Mouse (Mus musculus) midbrain, embryonic 16.5 days (tissue): ENCODE measurements around the gene Eif4ebp2. TPM values are rescaled to one million over a fixed set of nuclear protein-coding genes. Genes with fewer than 3 reads are reported as not detected.

Experiments
- ATAC-seq: fragments of 200-750 bp; cut with Nextera tagmentation; 2 replicates; pipeline ENCODE4 v1.8.0; 2017; ENCODE audit warnings: moderate TSS enrichment
- H3K27ac ChIP-seq: fragments of 300-500 bp; sonication (generic); 2 replicates; pipeline ENCODE4 v1.5.1; 2014; ENCODE audit warnings: mild to moderate bottlenecking, low read length, mixed read lengths
- H3K27me3 ChIP-seq: fragments of 300-500 bp; sonication (generic); 2 replicates; pipeline ENCODE4 v1.6.1; 2014; ENCODE audit warnings: low read depth, low read length, mixed read lengths; ENCODE audit not compliant: control insufficient read depth, insufficient read depth
- H3K36me3 ChIP-seq: fragments of 300-500 bp; sonication (generic); 2 replicates; pipeline ENCODE4 v1.6.1; 2014; ENCODE audit warnings: mild to moderate bottlenecking, low read length, moderate library complexity, mixed read lengths; ENCODE audit not compliant: control insufficient read depth, insufficient read depth
- H3K4me1 ChIP-seq: fragments of 300-500 bp; sonication (generic); 2 replicates; pipeline ENCODE4 v1.6.1; 2014; ENCODE audit warnings: mild to moderate bottlenecking, low read length, mixed read lengths; ENCODE audit not compliant: control insufficient read depth, insufficient read depth
- H3K4me2 ChIP-seq: fragments of 300-500 bp; sonication (generic); 2 replicates; pipeline ENCODE4 v1.6.1; 2014; ENCODE audit warnings: mild to moderate bottlenecking, low read length, mixed read lengths
- H3K4me3 ChIP-seq: fragments of 300-500 bp; sonication (generic); 2 replicates; pipeline ENCODE4 v1.5.1; 2014; ENCODE audit warnings: low read depth, mild to moderate bottlenecking, low read length, moderate library complexity, mixed read lengths
- H3K9ac ChIP-seq: fragments of 300-500 bp; sonication (generic); 2 replicates; pipeline ENCODE4 v1.6.1; 2014; ENCODE audit warnings: low read depth, low read length, mixed read lengths
- H3K9me3 ChIP-seq: fragments of 300-500 bp; sonication (generic); replicated peaks from 2 replicates; pipeline ENCODE4 v1.6.1; 2014; ENCODE audit warnings: mild to moderate bottlenecking, low read length, mixed read lengths; ENCODE audit not compliant: control insufficient read depth, poor library complexity, severe bottlenecking
- WGBS: fragments of 180-500 bp; shearing (Covaris S2); extraction: QIAGEN DNeasy Blood & Tissue Kit; methylation state at CpG from one replicate; pipeline ENCODE4 v1.1.7; 2014; 5-methylcytosine and 5-hydroxymethylcytosine counted together
- polyA plus RNA-seq: library from polyadenylated mRNA; unstranded; fragments of >200 nt; fragmentation: Nextera tagmentation; extraction: Ambion mirVana; gene quantifications from 2 replicates; pipeline ENCODE4 v1.2.1, GENCODE M21; 2015

Gene Eif4ebp2
- polyA plus RNA-seq, 1 experiment from 2014 or later, result 36.9 TPM

DNA sequence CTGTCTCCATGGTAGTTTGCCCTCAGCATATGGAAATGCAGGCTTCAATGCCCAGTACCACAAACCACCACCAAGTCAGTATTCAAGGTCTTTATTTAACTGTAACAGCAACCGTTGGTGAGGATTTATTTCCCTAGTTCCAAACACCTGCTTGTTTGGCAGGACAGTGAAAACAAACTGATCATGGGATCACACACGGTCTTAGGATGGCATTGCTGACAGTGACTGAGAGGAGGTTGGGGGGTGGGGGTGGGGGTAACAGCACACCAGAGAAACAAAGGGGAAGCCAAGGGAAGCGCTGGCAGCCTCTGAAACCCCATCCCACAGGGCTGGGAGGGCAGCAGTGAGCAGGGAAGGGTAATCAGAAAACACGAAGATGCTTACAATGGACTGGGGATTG lies 24.0 kb downstream of the Eif4ebp2 start:
- Histone ChIP-seq H3K9ac (no peak overlapping the region), H3K4me2 (no peak overlapping the region), H3K4me1 (peaks cover 8% of the 10 kb centered on the region), H3K27ac (no peak overlapping the region), H3K4me3 (no peak overlapping the region), H3K9me3 (no peaks in the 10 kb centered on the region), H3K27me3 (no peaks in the 10 kb centered on the region), H3K36me3 (peaks cover 19% of the 10 kb centered on the region)
- ATAC-seq, result no peak
- 40% methylated on average over 4 of the region's 4 CpGs for WGBS

DNA sequence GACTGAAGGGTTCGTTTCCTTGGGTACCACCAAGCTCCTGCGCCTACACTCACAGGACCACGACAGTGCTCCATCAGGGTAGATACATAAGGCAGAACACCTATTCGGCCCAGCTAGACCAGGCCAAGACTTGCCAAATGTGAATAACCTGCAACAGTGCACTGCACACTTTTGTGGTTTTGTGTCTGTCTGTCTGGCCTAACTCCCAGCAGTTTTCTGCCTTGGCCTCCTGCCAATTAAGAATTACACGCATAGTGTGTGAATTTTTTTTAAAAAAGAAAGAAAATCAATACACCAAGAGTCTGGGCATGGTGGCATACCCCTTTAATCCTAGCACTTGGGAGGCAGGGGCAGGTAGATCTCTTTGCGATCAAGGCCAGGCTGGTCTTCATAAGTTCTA lies 24.5 kb downstream of the Eif4ebp2 start:
- no peak overlapping the region for H3K4me3 ChIP-seq
- H3K27ac ChIP-seq, result no peak overlapping the region
- ATAC-seq, result no peak
- peaks cover 8% of the 10 kb centered on the region for H3K4me1 ChIP-seq
- H3K36me3 ChIP-seq, result peaks cover 16% of the 10 kb centered on the region
- no peaks in the 10 kb centered on the region for H3K9me3 ChIP-seq
- no peak overlapping the region for H3K9ac ChIP-seq
- no peaks in the 10 kb centered on the region for H3K27me3 ChIP-seq
- 86% methylated on average over 6 of the region's 6 CpGs for WGBS
- no peak overlapping the region for H3K4me2 ChIP-seq

DNA sequence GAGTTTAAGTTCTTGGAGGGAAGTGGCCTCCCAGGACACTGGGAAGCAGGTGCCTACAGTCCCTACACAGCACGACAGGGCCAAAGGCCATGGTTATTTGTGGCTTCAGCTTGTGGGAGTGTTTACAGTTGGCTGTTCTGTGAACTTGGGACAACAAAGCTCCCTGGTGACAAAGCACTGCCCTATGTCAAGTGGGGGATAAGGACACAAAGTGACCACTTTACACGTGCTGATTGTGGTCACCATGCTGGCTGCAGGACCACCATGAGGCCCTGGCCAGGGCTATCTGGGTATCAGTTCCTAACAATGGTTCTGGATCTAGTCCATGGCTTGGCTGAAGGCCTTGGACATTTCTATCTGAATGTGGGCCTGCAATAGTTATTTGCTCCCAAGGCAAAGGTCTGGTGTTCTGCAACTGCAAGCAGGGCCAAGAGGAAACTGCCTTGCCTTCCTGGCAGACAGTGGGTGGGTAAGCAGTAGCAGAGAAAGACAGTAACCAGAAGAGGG lies 26.2 kb downstream of the Eif4ebp2 start:
- peaks cover 12% of the 10 kb centered on the region for H3K36me3 ChIP-seq

DNA sequence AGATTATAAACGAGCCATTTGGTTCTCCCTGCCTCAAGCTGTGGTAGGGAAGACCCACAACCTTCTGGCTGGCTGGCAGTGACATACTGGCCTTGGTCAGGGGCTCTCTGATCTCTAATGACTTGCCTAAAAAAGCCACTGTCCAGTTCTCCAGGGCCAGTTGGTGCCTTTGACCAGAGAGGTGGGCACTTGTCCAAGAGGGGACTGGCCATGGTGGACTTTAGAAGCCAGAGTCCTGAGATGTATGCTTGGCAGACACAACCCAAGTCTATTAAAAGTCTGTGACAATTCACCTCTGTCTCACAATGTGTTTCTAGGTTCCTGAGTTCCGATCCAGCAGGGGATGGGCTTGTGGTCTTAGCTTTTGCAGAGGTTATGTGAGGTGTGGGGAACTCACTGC lies 27.4 kb downstream of the Eif4ebp2 start:
- Histone ChIP-seq H3K4me3 (no peak overlapping the region), H3K4me2 (no peak overlapping the region), H3K4me1 (peaks cover 8% of the 10 kb centered on the region), H3K9ac (no peak overlapping the region), H3K36me3 (peaks cover 5% of the 10 kb centered on the region; the same call in 1 of the 2 replicates), H3K27ac (no peak overlapping the region), H3K9me3 (no peaks in the 10 kb centered on the region), H3K27me3 (peaks cover 5% of the 10 kb centered on the region)
- 73% methylated on average over 2 of the region's 2 CpGs for WGBS
- no peak for ATAC-seq

More for the DNA sequence above, 26.2 kb downstream of the Eif4ebp2 start:
- Histone ChIP-seq H3K4me1 (peaks cover 8% of the 10 kb centered on the region), H3K9ac (no peak overlapping the region), H3K4me3 (no peak overlapping the region), H3K4me2 (no peak overlapping the region), H3K27ac (no peak overlapping the region), H3K9me3 (no peaks in the 10 kb centered on the region), H3K27me3 (no peaks in the 10 kb centered on the region)
- WGBS, result 49% methylated on average over 2 of the region's 2 CpGs
- ATAC-seq, result no peak

DNA sequence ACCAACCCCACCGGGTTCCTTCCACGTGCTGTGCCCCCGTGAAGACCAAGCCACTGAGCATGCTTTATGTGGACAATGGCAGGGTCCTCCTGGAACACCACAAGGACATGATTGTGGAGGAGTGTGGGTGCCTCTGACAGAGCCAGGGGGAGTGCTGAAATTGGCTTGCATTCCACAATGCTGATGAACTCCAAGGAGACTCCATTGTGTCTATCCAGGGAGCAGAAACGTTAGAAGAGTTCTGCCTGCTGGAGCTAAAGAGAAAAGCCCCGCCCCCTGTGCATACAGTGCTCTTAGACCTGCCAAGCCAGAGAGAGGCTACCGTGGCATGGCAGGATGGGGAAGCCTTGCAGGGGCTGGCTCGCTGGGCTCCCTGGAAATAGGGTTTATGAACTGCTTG lies 28.0 kb downstream of the Eif4ebp2 start:
- peaks cover 10% of the 10 kb centered on the region for H3K27me3 ChIP-seq

DNA sequence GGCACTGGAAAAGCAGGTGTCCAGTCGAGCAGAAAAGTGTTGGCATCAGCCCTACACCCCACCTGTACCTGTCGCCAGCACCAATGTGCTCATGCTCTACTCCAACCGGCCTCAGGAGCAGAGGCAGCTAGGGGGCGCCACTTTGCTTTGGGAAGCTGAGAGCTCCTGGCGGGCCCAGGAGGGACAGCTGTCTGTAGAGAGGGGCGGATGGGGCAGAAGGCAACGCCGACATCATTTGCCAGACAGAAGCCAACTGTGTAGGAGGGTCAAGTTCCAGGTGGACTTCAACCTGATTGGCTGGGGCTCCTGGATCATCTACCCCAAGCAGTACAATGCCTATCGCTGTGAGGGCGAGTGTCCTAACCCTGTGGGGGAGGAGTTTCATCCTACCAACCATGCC lies 29.2 kb downstream of the Eif4ebp2 start:
- WGBS, result 50% methylated on average over 10 of the region's 10 CpGs
- Histone ChIP-seq H3K4me1 (peaks cover 13% of the 10 kb centered on the region), H3K4me3 (no peak overlapping the region), H3K9me3 (no peaks in the 10 kb centered on the region), H3K27me3 (peaks cover 16% of the 10 kb centered on the region), H3K27ac (no peak overlapping the region), H3K4me2 (no peak overlapping the region), H3K9ac (no peak overlapping the region), H3K36me3 (no peaks in the 10 kb centered on the region)
- ATAC-seq, result no peak

More for the DNA sequence above, 28.0 kb downstream of the Eif4ebp2 start:
- Histone ChIP-seq H3K36me3 (no peaks in the 10 kb centered on the region), H3K4me2 (peak overlapping the region; percentile 11; the same call in 1 of the 2 replicates), H3K4me1 (peaks cover 8% of the 10 kb centered on the region), H3K9ac (no peak overlapping the region), H3K27ac (no peak overlapping the region), H3K9me3 (no peaks in the 10 kb centered on the region), H3K4me3 (no peak overlapping the region)
- 21% methylated on average over 7 of the region's 7 CpGs for WGBS
- peak; percentile 60 for ATAC-seq

DNA sequence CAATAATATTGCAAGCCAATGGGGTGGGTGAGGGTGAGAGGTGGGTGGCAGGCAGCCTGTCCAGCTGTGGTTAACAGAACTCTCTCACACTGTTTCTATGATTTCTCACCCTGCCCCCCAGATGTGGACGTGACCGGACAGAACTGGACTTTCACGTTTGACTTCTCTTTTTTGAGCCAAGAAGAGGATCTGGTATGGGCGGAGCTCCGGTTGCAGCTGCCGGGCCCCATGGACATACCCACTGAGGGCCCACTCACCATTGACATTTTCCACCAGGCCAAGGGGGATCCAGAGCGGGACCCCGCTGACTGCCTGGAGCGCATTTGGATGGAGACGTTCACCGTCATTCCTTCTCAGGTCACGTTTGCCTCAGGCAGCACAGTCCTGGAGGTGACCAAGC lies 29.6 kb downstream of the Eif4ebp2 start:
- Histone ChIP-seq H3K27ac (no peak overlapping the region), H3K9ac (no peak overlapping the region), H3K9me3 (no peaks in the 10 kb centered on the region), H3K4me3 (no peak overlapping the region), H3K4me2 (no peak overlapping the region), H3K4me1 (peaks cover 17% of the 10 kb centered on the region), H3K27me3 (peaks cover 17% of the 10 kb centered on the region), H3K36me3 (no peaks in the 10 kb centered on the region)
- no peak for ATAC-seq
- 85% methylated on average over 12 of the region's 12 CpGs for whole genome bisulfite sequencing

DNA sequence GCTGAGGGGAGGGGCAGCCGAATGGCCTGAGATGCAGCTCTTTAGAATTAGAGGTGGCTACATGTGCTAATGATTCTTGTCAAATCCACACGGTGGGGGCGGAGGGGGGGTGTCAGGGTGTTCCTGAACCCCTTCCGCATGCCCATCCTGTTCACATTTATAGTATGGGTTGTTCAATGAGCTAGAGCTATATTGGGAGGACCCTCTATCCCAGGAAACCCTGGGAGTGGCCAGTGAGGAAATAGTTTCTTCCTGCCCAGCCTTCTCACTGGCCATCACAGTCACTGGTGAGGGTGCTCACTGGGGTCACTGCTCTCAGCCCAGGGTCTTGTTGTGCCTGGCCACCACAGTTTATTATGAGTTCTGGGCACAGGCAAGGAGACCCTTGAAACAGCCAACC lies 32.5 kb downstream of the Eif4ebp2 start:
- H3K27me3 ChIP-seq, result peaks cover 26% of the 10 kb centered on the region
- 68% methylated on average over 4 of the region's 4 CpGs for WGBS

DNA sequence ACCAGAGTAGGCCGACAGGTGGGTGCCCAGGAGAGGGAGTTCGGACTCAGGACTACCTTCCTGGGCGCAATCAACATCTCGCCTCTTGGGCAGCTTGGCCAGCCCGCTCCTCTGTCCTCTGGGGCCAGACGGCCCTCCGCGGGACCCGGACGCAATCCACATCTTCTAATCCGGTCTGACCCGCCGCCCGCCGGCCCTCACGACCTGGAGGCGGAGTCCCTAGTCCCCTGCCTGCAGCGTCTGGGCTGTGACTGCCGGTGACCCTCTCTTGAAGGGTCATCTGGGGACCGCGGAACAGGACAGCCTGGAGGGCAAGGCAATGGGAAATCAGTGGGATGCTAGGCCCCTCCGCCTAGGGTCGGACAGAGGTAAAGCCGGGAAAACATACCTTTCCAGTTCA lies 33.3 kb downstream of the Eif4ebp2 start:
- ATAC-seq, result no peak
- H3K27ac ChIP-seq, result no peak overlapping the region
- H3K4me1 ChIP-seq, result peaks cover 11% of the 10 kb centered on the region
- peaks cover 26% of the 10 kb centered on the region for H3K27me3 ChIP-seq
- WGBS, result 5% methylated on average over 24 of the region's 24 CpGs
- no peaks in the 10 kb centered on the region for H3K9me3 ChIP-seq
- H3K9ac ChIP-seq, result no peak overlapping the region
- H3K36me3 ChIP-seq, result no peaks in the 10 kb centered on the region
- H3K4me2 ChIP-seq, result no peak overlapping the region
- no peak overlapping the region for H3K4me3 ChIP-seq

More for the DNA sequence above, 32.5 kb downstream of the Eif4ebp2 start:
- ATAC-seq, result no peak
- H3K4me1 ChIP-seq, result peaks cover 17% of the 10 kb centered on the region
- no peak overlapping the region for H3K9ac ChIP-seq
- H3K4me3 ChIP-seq, result no peak overlapping the region
- H3K9me3 ChIP-seq, result no peaks in the 10 kb centered on the region
- H3K4me2 ChIP-seq, result no peak overlapping the region
- H3K27ac ChIP-seq, result no peak overlapping the region
- H3K36me3 ChIP-seq, result no peaks in the 10 kb centered on the region
